Mouse (Mus musculus) G1E (cell line): ENCODE measurements around the gene Atf7. TPM values are rescaled to one million over a fixed set of nuclear protein-coding genes. Genes with fewer than 3 reads are reported as not detected.

Experiments used
- ATAC-seq: 2 replicates; pipeline ENCODE4 v1.8.0; 2016; ENCODE audit warnings: mild to moderate bottlenecking; ENCODE audit not compliant: insufficient number of reproducible peaks, poor library complexity, low FRiP score, severe bottlenecking; ENCODE audit errors: extremely low read depth
- DNase-seq: peaks from one replicate; pipeline ENCODE4 v3.0.0; 2012; ENCODE audit warnings: low spot score
- H3K27me3 ChIP-seq: 2 replicates; pipeline ENCODE4 v1.6.1; 2012; ENCODE audit warnings: mild to moderate bottlenecking, low read length, inconsistent platforms; ENCODE audit not compliant: insufficient read depth
- H3K36me3 ChIP-seq: replicated peaks from 2 replicates; pipeline ENCODE3; 2012; ENCODE audit warnings: mild to moderate bottlenecking, inconsistent platforms
- H3K4me1 ChIP-seq: 2 replicates; pipeline ENCODE4 v1.6.1; 2012; ENCODE audit warnings: low read depth, low read length, inconsistent platforms, mixed read lengths; ENCODE audit not compliant: insufficient read depth
- H3K4me3 ChIP-seq: 2 replicates; pipeline ENCODE4 v1.5.1; 2012; ENCODE audit warnings: low read depth, mild to moderate bottlenecking, inconsistent platforms, low read length, moderate library complexity, mixed read lengths
- H3K9me3 ChIP-seq: replicated peaks from 2 replicates; pipeline ENCODE4 v1.6.1; 2012; ENCODE audit warnings: inconsistent platforms
- CTCF ChIP-seq: IDR thresholded peaks from 2 replicates; pipeline ENCODE4 v1.5.1; 2012; ENCODE audit warnings: low read depth, low read length, inconsistent platforms, mixed read lengths
- GATA1 ChIP-seq: IDR thresholded peaks from 2 replicates; pipeline ENCODE4 v1.6.1; 2012; ENCODE audit warnings: borderline replicate concordance, low read length, inconsistent platforms, mixed read lengths
- GATA2 ChIP-seq: IDR thresholded peaks from 2 replicates; pipeline ENCODE4 v1.6.1; 2012; ENCODE audit warnings: low read depth, low read length, inconsistent platforms, borderline replicate concordance
- POLR2AphosphoS5 ChIP-seq: IDR thresholded peaks from 2 replicates; pipeline ENCODE4 v1.6.1; 2012; ENCODE audit warnings: low read depth, low read length, inconsistent platforms; ENCODE audit not compliant: insufficient replicate concordance
- TAL1 ChIP-seq: conservative IDR thresholded peaks from 2 replicates; pipeline ENCODE4 v1.6.1; 2012; ENCODE audit warnings: low read depth, low read length, inconsistent platforms, mixed read lengths
- polyA plus RNA-seq: library from polyadenylated mRNA; stranded (reverse); fragments of >175 nt; gene quantifications from 2 replicates; pipeline ENCODE4 v1.2.3, GENCODE M21; 2012
- total RNA-seq, 2 experiments: library from RNA; stranded (forward) in 1 of 2; stranded (reverse) in 1 of 2; fragments of 200-1000 nt in 1 of 2; fragments of >200 nt in 1 of 2; fragmentation: Nextera tagmentation in 1 of 2; gene quantifications; 2 replicates each; pipeline ENCODE4 v1.2.3; 2014 to 2017

Gene Atf7
- total and polyA plus RNA-seq, 3 experiments = 13.6 to 200 (median 29.3) TPM

GRCm38 (mm10) chr15:102563061-102563460 is 62.2 kb downstream of the Atf7 start:
- Histone ChIP-seq H3K9me3 (no peaks in the 10 kb centered on the region), H3K4me3 (no peak overlapping the region), H3K36me3 (peaks cover 42% of the 10 kb centered on the region), H3K4me1 (no peaks in the 10 kb centered on the region), H3K27me3 (no peaks in the 10 kb centered on the region)
- TF ChIP-seq CTCF = no peak
- no peak for TF ChIP-seq TAL1
- no peak for TF ChIP-seq GATA1
- TF ChIP-seq POLR2AphosphoS5 = no peak
- no peak for TF ChIP-seq GATA2
- no peak for DNase-seq
- no peak for ATAC-seq

- no peak for TF ChIP-seq TAL1
- TF ChIP-seq POLR2AphosphoS5 = no peak
- no peak for TF ChIP-seq GATA1
- TF ChIP-seq CTCF = no peak
- no peak for TF ChIP-seq GATA2
- no peak for DNase-seq
- no peaks in the 10 kb centered on the region for H3K9me3 ChIP-seq
- H3K27me3 ChIP-seq = no peaks in the 10 kb centered on the region
- no peak for ATAC-seq
- H3K4me3 ChIP-seq = no peak overlapping the region
- no peaks in the 10 kb centered on the region for H3K4me1 ChIP-seq
- peaks cover 48% of the 10 kb centered on the region for H3K36me3 ChIP-seq
These were observed 62.8 kb downstream of the Atf7 start for GRCm38 (mm10) chr15:102562491-102562890.

- H3K27me3 ChIP-seq = no peaks in the 10 kb centered on the region
- H3K9me3 ChIP-seq = no peaks in the 10 kb centered on the region
- no peak overlapping the region for H3K4me3 ChIP-seq
- DNase-seq (no peak), ATAC-seq (no peak)
- peaks cover 74% of the 10 kb centered on the region for H3K36me3 ChIP-seq
- TF ChIP-seq GATA1 = no peak
- no peak for TF ChIP-seq TAL1
- TF ChIP-seq GATA2 = no peak
- no peak for TF ChIP-seq POLR2AphosphoS5
- no peak for TF ChIP-seq CTCF
- no peaks in the 10 kb centered on the region for H3K4me1 ChIP-seq
These were observed 67.7 kb downstream of the Atf7 start for GRCm38 (mm10) chr15:102557580-102557979.

GRCm38 (mm10) chr15:102555581-102555980 is 69.7 kb downstream of the Atf7 start:
- TF ChIP-seq GATA2 = no peak
- no peak for TF ChIP-seq POLR2AphosphoS5
- no peak for TF ChIP-seq GATA1
- no peak for TF ChIP-seq TAL1
- no peak for TF ChIP-seq CTCF
- H3K9me3 ChIP-seq = no peaks in the 10 kb centered on the region
- no peak for DNase-seq
- no peaks in the 10 kb centered on the region for H3K4me1 ChIP-seq
- ATAC-seq = no peak
- peaks cover 81% of the 10 kb centered on the region for H3K36me3 ChIP-seq
- H3K27me3 ChIP-seq = no peaks in the 10 kb centered on the region
- no peak overlapping the region for H3K4me3 ChIP-seq

GRCm38 (mm10) chr15:102552599-102552998 is 72.7 kb downstream of the Atf7 start:
- Histone ChIP-seq H3K9me3 (no peaks in the 10 kb centered on the region), H3K4me1 (no peaks in the 10 kb centered on the region), H3K27me3 (no peaks in the 10 kb centered on the region), H3K36me3 (peaks cover 76% of the 10 kb centered on the region), H3K4me3 (no peak overlapping the region)
- no peak for TF ChIP-seq GATA2
- no peak for TF ChIP-seq GATA1
- TF ChIP-seq CTCF = no peak
- TF ChIP-seq POLR2AphosphoS5 = no peak
- TF ChIP-seq TAL1 = no peak
- ATAC-seq (no peak), DNase-seq (no peak)

- H3K36me3 ChIP-seq = peaks cover 70% of the 10 kb centered on the region
- no peak overlapping the region for H3K4me3 ChIP-seq
- no peak for TF ChIP-seq GATA2
- no peak for TF ChIP-seq TAL1
- TF ChIP-seq POLR2AphosphoS5 = no peak
- TF ChIP-seq CTCF = no peak
- TF ChIP-seq GATA1 = no peak
- no peaks in the 10 kb centered on the region for H3K9me3 ChIP-seq
- DNase-seq = no peak
- no peaks in the 10 kb centered on the region for H3K27me3 ChIP-seq
- no peaks in the 10 kb centered on the region for H3K4me1 ChIP-seq
- ATAC-seq = no peak
These were observed 77.8 kb downstream of the Atf7 start for GRCm38 (mm10) chr15:102547478-102547877.
